Comparison of ENCODE assay signal across 18 mouse cellular contexts in genomic region chr13:64016048-64016447, GRCm38 (mm10).
"Had no signal": no experiment of that assay in that cellular context is flagged by ENCODE, and none has a peak within 500 bp of the region (broad histone marks: within the 10 kb centered on the region; RNA-seq: fewer than 3 reads in every experiment).

No protein-coding gene starts in this region.

- H3K36me3 ChIP-seq: limb, embryonic 12.5 days; liver, embryonic 13.5 days; lung, embryonic 15.5 days; neural tube, embryonic 13.5 days; stomach, embryonic 15.5 days had no signal

- H3K4me2 ChIP-seq: limb, embryonic 12.5 days; liver, embryonic 13.5 days; lung, embryonic 15.5 days; midbrain, embryonic 11.5 days; neural tube, embryonic 13.5 days; stomach, embryonic 15.5 days had no signal

- DNase-seq: kidney, postnatal 4 days; liver; liver, embryonic 13.5 days; liver, postnatal 0 days; lung, postnatal 14 days; retina, postnatal 1 day; right cerebral cortex, postnatal 4 days; thymus, adult 2 months; thymus, postnatal 25 days had no signal

- H3K9ac ChIP-seq: limb, embryonic 12.5 days; liver, embryonic 13.5 days; liver, postnatal 0 days; lung, embryonic 15.5 days; neural tube, embryonic 13.5 days; stomach, embryonic 15.5 days had no signal

- H3K27me3 ChIP-seq: limb, embryonic 12.5 days; liver, embryonic 13.5 days; lung, embryonic 15.5 days; megakaryocyte, embryonic 14.5 days; neural tube, embryonic 13.5 days; stomach, embryonic 15.5 days had no signal

- ATAC-seq: liver, postnatal 0 days; midbrain, embryonic 16.5 days had no signal

- H3K4me3 ChIP-seq: layer of hippocampus, adult 2 months; limb, embryonic 12.5 days; liver, embryonic 13.5 days; lung, embryonic 15.5 days; megakaryocyte, embryonic 14.5 days; neural tube, embryonic 13.5 days; stomach, embryonic 15.5 days had no signal

- H3K27ac ChIP-seq: layer of hippocampus, adult 2 months; limb, embryonic 12.5 days; liver, embryonic 13.5 days; lung, embryonic 15.5 days; macrophage; neural tube, embryonic 13.5 days; stomach, embryonic 15.5 days had no signal

- H3K9me3 ChIP-seq: limb, embryonic 12.5 days; liver, embryonic 13.5 days; lung, embryonic 15.5 days; neural tube, embryonic 13.5 days; stomach, embryonic 15.5 days had no signal

- H3K4me1 ChIP-seq: liver, embryonic 13.5 days; megakaryocyte, embryonic 14.5 days had no signal
